Mouse (Mus musculus) bone marrow, adult 2 months (tissue): ENCODE measurements around the gene Cadps. TPM values are rescaled to one million over a fixed set of nuclear protein-coding genes. Genes with fewer than 3 reads are reported as not detected.

ENCODE experiments used
- H3K27ac ChIP-seq: fragments of 200-500 bp; 2 replicates; pipeline ENCODE4 v1.5.1; 2012; ENCODE audit warnings: low read depth, mild to moderate bottlenecking, control low read depth, inconsistent platforms, low read length; ENCODE audit not compliant: control insufficient read depth, poor library complexity, insufficient read depth
- H3K4me1 ChIP-seq: fragments of 200-500 bp; 2 replicates; pipeline ENCODE4 v1.6.1; 2011; ENCODE audit warnings: low read length; ENCODE audit not compliant: control insufficient read depth, insufficient read depth
- H3K4me3 ChIP-seq: fragments of 200-500 bp; replicated peaks from 2 replicates; pipeline ENCODE3; 2011; ENCODE audit warnings: mild to moderate bottlenecking, low read depth, low read length, control low read depth; ENCODE audit not compliant: control insufficient read depth
- CTCF ChIP-seq: fragments of 200-500 bp; IDR thresholded peaks from 2 replicates; pipeline ENCODE4 v1.5.1; 2011; ENCODE audit warnings: low read length, control low read depth; ENCODE audit not compliant: control insufficient read depth, insufficient read depth
- POLR2A ChIP-seq: fragments of 200-500 bp; IDR thresholded peaks from 2 replicates; pipeline ENCODE4 v1.6.1; 2011; ENCODE audit warnings: low read depth, mild to moderate bottlenecking, control low read depth, low read length, borderline replicate concordance; ENCODE audit not compliant: control insufficient read depth
- WGBS: fragments of 180-500 bp; shearing (Covaris S2); methylation state at CpG from one replicate; pipeline ENCODE4 v1.1.7; 2018; 5-methylcytosine and 5-hydroxymethylcytosine counted together
- polyA plus RNA-seq: library from polyadenylated mRNA; stranded (reverse); fragments of >200 nt; gene quantifications from 2 replicates; pipeline ENCODE4 v1.2.4, GENCODE M21; 2011; ENCODE audit warnings: low replicate concordance; ENCODE audit not compliant: missing spikeins, insufficient read depth, insufficient read length

The Cadps gene
- polyA plus RNA-seq, 1 experiment, result not detected

GRCm38 (mm10) chr14:12642868-12643512 is 179.9 kb downstream of the Cadps start:
- Histone ChIP-seq H3K27ac (no peak overlapping the region), H3K4me1 (no peaks in the 10 kb centered on the region), H3K4me3 (no peak overlapping the region)
- TF ChIP-seq POLR2A (no peak), CTCF (no peak)
- WGBS, result 76% methylated on average over 6 of the region's 6 CpGs

- no peaks in the 10 kb centered on the region for H3K4me1 ChIP-seq
- H3K27ac ChIP-seq, result no peak overlapping the region
- TF ChIP-seq CTCF (no peak), POLR2A (no peak)
- 78% methylated on average over 2 of the region's 2 CpGs for WGBS
- H3K4me3 ChIP-seq, result no peak overlapping the region
Measured at GRCm38 (mm10) chr14:12638762-12639161, 184.1 kb downstream of the Cadps start.

GRCm38 (mm10) chr14:12637121-12637754 is 185.6 kb downstream of the Cadps start:
- Histone ChIP-seq H3K4me3 (no peak overlapping the region), H3K4me1 (no peaks in the 10 kb centered on the region), H3K27ac (no peak overlapping the region)
- no peak for TF ChIP-seq CTCF
- TF ChIP-seq POLR2A, result no peak
- WGBS, result 75% methylated on average over 7 of the region's 7 CpGs

GRCm38 (mm10) chr14:12624256-12625130 is 198.4 kb downstream of the Cadps start:
- 67% methylated on average over 11 of the region's 11 CpGs for WGBS
- TF ChIP-seq POLR2A, result no peak
- no peak for TF ChIP-seq CTCF

GRCm38 (mm10) chr14:12607025-12607424 is 215.9 kb downstream of the Cadps start:
- H3K4me1 ChIP-seq, result no peaks in the 10 kb centered on the region
- no peak for TF ChIP-seq POLR2A
- H3K27ac ChIP-seq, result no peak overlapping the region
- WGBS, result 58% methylated on average over 4 of the region's 4 CpGs
- no peak overlapping the region for H3K4me3 ChIP-seq

More at GRCm38 (mm10) chr14:12624256-12625130, 198.4 kb downstream of the Cadps start:
- Histone ChIP-seq H3K4me3 (no peak overlapping the region), H3K4me1 (no peaks in the 10 kb centered on the region), H3K27ac (no peak overlapping the region)

GRCm38 (mm10) chr14:12606202-12606601 is 216.7 kb downstream of the Cadps start:
- Histone ChIP-seq H3K27ac (no peak overlapping the region), H3K4me1 (no peaks in the 10 kb centered on the region), H3K4me3 (no peak overlapping the region)
- WGBS, result 69% methylated on average over 4 of the region's 4 CpGs
- TF ChIP-seq POLR2A, result no peak
- TF ChIP-seq CTCF, result no peak

GRCm38 (mm10) chr14:12602080-12602479 is 220.8 kb downstream of the Cadps start:
- Histone ChIP-seq H3K27ac (no peak overlapping the region), H3K4me1 (no peaks in the 10 kb centered on the region), H3K4me3 (no peak overlapping the region)
- WGBS, result 69% methylated on average over 2 of the region's 2 CpGs
- TF ChIP-seq POLR2A (no peak), CTCF (no peak)

- no peaks in the 10 kb centered on the region for H3K4me1 ChIP-seq
- WGBS, result 57% methylated on average over 4 of the region's 4 CpGs
- H3K4me3 ChIP-seq, result no peak overlapping the region
- H3K27ac ChIP-seq, result no peak overlapping the region
- TF ChIP-seq POLR2A (no peak), CTCF (no peak)
Measured at GRCm38 (mm10) chr14:12595326-12595725, 227.6 kb downstream of the Cadps start.
